Mouse (Mus musculus): Measurements from ENCODE around the gene H1fnt.

Gene H1fnt

DNA sequence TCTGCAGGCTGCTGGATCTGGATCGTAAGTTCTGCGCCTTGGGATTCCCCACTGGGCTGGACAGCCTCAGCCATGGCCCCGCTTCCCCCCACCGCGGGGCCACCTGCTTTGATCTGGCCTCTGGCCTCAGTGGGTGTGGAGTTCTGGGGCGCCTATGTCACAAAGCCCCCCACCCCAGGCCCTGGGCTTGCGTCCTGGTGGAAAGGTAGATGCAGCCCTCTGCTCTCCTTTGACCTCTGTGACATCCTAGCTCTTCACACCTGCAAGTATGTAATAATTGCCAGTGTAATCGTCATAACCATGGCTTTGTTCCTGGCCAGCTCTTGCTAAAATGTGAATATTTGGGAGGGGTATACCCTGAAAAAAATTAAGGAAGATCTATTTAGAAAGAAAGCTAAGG, at the start of gene H1fnt:
Gene H1fnt, minus strand, starts transcription at position 101 of the 400 bp plus-strand sequence.
- DNase-seq: no peak

DNA sequence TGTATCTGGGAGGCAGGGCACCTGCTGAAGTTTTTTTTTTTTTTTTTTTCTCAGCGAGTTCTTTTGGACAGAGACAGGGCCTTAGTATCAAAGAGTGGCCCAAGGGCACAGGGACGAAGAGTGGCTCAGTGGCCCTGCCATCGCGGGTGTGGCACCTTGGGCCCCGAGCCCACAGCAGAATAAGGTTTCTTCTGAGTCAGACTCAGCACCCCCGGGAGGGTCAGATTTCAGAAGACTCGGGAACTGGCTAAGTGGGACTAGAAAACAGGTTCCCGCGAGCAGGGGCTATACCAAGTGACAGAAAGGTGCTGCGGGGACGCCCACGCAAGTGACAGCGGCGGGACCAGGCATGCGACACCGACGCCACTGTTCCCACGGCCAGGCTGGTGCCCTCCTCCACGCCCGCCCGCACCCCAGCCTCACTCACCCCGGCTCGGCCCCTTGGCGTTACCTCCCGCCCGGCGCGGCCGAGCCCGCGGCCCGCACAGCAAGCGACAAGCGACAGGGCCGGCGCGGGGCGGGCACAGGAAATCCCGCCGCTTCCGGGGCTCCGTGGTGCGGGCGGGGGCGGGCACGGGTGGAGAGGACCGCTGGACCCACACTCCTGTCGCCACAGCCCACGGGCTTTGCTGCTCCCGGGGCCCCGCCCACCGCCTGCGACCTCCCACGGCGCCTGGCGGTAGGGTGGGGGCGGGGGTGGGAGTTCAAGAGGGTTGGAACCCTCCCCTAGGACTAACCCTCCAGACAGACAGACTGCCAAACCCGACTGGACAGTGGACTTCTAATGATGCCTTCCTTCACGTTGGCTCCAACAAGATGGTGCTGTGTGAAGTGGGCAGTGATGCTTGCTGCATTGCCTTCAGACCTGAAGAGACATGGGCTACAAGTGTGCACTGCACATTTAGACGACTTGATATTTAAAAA, 38.8 kb upstream of the H1fnt start, which contains the start of gene Zfp641:
Gene Zfp641, minus strand, starts transcription at position 534 of the 924 bp plus-strand sequence.
- peak; percentile 64 for DNase-seq

DNA sequence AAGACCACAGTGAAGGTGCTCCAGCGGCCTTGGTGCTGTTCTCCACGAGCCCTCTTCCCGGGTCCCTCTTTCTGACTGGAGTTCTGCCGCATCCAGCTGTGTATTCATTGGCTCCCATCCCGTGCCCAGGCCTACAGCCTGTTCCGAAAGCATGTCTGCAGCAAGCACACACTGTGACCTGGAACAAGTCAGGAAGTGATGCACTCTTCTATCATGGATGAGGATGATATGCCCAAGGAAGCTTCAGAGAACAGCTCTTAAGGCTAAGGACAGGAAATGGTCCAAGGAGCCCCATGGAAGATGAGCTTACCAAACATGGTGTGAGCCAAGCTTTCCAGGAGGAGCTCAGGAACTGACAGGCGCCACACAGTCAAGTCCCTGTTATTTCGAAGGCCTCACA, 36.6 kb upstream of the H1fnt start:
- no peak for DNase-seq

DNA sequence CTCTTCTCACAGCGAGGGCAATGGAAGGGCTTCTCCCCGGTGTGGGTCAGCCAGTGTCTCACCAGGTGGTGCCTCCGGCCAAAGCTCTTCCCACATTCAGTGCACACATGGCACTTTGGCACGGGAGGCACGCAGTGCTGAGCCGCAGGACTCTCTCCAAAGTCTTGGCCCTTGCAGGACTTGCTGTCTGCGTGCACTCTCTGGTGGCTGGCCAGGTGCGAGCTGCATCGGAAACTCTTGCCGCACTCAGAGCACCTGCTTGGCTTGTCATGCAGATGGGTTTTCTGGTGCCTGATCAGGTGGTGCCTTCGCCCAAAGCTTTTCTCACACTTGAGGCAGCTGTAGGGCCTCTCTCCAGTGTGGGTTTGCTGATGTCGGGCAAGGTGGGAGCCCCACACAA, 31.5 kb upstream of the H1fnt start:
- DNase-seq: no peak

DNA sequence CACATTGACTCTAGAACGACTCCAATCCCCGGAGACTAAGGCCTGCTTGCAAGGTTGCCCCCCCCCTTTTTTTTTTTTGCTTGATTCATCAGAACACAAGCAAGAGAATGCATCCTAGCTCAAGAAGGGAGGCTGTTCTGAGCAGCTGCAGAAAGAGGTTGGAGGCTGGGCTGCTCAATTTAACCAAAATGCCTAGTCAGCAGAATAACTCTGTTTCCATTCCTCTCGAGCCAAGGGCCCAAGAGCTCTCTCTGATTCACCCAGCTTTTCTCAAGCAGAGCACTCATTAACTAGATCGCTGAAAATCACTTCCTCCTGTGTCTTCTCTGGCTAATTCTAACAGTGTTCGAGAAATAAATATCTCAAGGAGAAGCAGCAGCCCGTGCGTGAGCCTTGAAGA, 29.3 kb upstream of the H1fnt start:
- DNase-seq: no peak

DNA sequence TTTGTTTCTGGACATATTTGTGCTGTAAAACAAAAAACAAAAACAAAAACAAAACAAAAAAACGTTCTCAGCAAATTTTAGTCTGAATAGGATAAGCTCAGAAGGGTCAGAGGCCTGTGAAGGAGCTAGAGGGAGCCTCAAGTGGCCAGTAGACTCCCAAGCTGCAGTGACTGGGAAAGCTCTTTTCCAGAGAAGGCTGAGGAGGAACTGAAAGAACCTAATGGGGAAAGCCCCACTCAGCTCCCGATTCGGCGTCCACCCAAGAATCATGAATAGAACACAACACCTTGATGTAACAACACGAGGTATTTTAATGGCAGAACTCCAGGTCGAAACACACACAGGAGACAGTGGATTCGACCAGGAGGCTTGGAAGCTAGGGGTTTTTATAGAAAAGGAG, 683 bp upstream of the H1fnt start:
- DNase-seq: no peak

DNA sequence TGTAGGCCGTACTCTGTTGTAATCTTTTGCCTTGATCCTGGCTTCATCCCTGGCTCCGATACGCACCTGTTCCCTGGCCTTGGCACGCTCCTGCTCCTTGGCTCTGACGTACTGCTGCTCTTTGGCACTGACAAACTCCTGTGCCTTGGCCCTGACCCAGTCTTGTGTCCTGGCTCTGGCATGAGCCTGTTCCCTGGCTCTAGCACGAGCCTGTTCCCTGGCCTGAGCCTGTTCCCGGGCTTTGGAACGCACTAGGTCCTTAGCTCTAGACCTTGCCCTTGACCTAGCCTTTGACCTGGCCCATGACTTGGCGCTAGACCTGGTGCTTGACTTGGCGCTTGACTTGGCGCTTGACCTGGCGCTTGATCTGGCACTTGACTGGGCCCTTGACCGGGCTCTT, 822 bp downstream of the H1fnt start:
- no peak for DNase-seq

DNA sequence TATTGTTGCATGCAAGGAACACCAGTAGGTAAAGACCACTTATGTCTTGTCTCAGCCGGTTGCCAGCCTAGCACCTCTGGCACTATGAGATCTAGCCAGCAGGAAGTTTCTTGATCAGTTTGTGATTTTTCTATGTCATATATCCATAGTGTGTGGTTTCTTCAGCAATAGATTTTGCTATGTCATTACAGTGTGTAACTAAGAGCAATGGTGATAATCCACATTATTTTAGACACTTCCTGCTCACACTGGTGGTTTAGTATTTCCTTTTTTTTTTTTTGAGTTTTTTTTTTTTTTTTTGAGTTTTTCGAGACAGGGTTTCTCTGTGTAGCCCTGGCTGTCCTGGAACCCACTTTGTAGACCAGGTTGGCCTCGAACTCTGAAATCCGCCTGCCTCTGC, 21.7 kb downstream of the H1fnt start:
- DNase-seq: no peak

DNA sequence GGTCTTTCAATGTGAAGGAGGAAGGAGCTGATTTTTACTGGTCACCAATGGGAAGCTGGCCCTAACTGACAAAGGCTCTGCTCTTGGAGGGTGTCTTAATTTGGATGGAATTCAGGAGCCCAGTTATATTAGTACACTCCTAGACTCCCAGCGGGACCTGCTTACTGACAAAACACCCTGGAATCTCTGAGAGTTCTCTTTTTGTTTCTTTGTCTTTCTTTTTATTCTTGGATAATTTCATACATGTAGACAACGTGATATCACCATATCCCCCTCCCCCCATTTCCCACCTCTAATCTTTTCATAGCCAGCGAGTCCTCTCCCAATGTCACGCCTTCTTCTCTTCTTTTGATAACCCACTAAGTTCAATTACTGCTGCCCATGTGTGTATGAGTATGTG, 22.7 kb downstream of the H1fnt start, which contains the start of gene Olfr286:
Gene Olfr286, minus strand, starts transcription at position 101 of the 400 bp plus-strand sequence.
- DNase-seq: no peak

DNA sequence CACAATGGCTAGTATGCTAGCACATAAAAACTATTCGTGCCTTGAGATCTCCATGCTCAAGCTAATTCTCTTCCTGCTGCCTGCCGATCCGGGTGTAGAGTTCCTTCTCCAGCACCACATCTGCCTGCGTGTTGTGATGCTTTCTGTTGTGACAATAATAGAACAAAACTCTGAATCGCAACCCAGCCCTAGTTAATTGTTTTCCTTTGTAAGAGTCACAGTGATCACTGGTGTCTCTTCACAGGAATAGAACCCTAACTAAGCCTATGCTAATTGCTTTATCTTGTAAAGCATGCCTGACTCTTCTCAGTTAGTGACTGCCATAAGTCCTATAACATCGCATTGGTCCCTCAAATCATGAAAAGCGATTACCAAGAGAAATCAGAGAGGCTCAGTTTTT, 31.0 kb downstream of the H1fnt start:
- no peak for DNase-seq

DNA sequence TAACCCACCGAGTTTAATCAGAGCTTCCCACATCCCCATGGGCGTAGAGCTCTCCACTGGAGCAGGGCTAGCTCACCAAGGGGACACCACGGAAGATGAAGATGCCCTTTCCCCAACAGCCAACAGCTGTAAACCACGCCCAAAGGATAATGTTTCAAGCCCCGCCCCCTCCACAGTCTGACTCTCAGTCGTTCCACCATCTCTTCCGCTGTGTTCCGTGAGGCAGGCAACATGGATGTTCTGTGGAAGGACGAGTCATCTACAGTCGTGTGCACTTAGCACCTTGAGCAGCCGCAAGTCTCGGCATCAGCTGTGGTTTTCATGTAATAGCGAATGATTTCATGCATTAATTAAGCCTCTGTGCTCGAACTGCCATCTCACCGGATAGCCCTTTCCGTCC, 31.5 kb downstream of the H1fnt start:
- no peak for DNase-seq

DNA sequence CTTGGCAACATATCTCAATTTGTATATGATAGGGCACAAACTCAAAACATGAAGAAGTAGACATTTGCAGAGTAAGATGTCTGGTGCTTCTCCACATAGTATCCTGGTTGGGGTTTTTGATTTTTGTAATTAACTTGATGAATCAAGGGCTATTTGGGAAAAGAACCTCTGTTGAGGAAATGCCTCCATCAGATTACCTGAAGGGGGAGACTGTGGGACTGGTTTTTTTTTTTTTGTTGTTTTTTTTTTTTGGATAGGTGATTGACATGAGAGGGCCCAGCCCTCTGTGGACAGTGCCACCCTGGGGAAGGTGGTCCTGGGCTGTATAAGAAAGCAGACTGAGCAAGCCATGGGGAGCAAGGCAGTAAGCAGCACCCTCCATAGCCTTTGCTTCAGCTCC, 34.7 kb downstream of the H1fnt start:
- no peak for DNase-seq

DNA sequence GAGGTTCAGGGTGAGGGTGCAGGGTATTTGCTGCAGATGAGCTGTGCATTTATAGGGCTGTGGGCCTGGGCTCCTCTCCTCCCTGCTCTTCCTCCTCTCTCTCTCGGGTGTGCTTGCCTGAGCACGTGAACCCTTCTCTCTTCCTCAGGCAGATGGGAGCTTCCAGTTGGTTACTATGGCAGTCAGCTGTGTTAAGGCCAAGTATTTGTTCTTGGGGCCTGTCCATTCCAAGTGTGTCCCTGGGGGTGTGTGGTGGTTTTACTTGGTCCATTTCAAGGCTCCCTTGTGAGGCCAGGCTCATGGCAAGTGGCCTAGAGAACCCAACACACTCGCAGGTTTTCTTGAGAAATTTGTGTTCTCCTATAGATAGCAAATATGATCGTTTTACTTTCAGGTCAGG, 36.2 kb downstream of the H1fnt start, which contains the start of the genes Gm44579 and Olfr287:
Gene Gm44579, minus strand, starts transcription at position 101 of the 400 bp plus-strand sequence.
Gene Olfr287, minus strand, starts transcription at position 180 of the 400 bp plus-strand sequence.
- no peak for DNase-seq

DNA sequence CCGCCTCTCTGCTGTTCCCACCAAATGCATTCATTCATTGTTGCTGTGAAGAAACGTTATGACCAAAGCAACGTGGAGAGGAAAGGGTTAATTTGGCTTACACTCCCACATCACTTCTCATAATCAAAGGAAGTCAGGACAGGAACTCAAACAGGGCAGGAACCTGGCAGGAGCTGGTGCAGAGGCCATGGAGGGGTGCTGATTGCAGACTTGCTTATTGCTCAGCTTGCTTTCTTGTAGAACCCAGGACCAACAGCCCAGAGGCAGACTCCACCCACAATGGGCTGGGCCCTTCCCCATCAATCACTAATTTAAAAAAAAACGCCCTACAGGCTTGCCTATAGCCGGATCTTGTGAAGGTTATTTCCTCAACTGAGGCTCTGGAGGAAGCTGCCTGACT, 43.0 kb downstream of the H1fnt start:
- DNase-seq: no peak

DNA sequence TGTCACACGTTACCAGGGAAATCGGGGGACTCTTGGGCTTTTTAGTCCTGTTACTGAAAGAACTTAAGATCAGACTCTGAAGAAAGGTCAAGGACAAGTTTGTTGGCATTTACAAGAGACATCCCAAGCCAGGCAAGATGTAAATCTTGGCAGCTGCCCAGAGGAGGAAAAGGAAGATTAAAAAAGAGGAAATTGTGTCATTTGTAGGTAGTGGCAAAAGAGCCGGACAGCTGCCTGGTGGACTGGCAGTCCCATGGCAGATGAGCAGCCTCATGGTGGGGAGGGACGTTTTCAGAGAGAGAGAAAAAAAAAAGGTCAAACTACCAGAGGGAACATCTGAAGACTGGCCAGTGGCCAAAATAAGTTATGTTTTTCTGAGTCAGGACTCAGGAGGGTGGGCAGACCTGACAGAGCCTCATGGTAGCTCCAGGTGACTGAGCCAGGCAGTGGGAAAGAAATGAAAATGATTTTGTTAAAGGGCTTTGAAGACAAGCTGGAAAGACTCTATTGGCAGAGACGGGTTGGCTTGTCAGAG, 43.7 kb downstream of the H1fnt start:
- no peak for DNase-seq

DNA sequence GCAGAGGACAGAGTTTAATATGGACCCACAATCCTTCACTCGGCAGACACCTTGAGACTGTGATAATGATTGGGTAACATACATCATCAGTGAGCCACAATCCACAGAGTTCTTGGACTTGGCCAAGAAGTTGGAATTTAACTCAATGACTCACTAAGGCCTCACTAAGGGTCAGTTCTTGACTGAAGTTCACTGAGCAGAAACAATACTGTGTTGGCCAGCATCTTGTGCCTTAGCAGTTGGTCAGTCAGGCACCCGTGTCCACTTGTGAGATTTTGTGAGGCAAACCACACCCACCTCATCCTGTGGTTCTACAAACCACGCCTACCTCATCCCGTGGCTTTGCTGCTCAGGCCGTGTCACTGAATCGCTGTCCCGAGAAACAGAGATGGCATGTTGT, 47.4 kb downstream of the H1fnt start:
- no peak for DNase-seq
